Mouse (Mus musculus): ENCODE measurements around the gene Dnah10.
A peak's percentile ranks its signal among the peaks of the same experiment; 100 is the strongest.

Gene Dnah10

GRCm38 (mm10) chr5:124868981-124869380 lies 144.1 kb downstream of the Dnah10 start:
- peak; percentile 78 for DNase-seq (ENCODE audit: low spot score)

GRCm38 (mm10) chr5:124872033-124872432 lies 147.1 kb downstream of the Dnah10 start:
- DNase-seq (ENCODE audit: low spot score): no peak

GRCm38 (mm10) chr5:124873096-124873495 lies 148.2 kb downstream of the Dnah10 start:
- no peak for DNase-seq (ENCODE audit: low spot score)

GRCm38 (mm10) chr5:124873890-124874601 lies 149.2 kb downstream of the Dnah10 start:
- DNase-seq (ENCODE audit: low spot score): no peak

- no peak for DNase-seq (ENCODE audit: low spot score)
These were observed 154.4 kb downstream of the Dnah10 start for GRCm38 (mm10) chr5:124879251-124879650.

- DNase-seq (ENCODE audit: low spot score): no peak
These were observed 154.9 kb downstream of the Dnah10 start for GRCm38 (mm10) chr5:124879801-124880200.

GRCm38 (mm10) chr5:124883877-124884276 lies 159.0 kb downstream of the Dnah10 start:
- DNase-seq (ENCODE audit: low spot score): peak; percentile 79

All from layer of hippocampus, adult 11-12 months (tissue).